Mouse (Mus musculus) thymus, adult 2 months (tissue): ENCODE results near the gene Exd2.

Source experiments
- CTCF ChIP-seq: fragments of 200-500 bp; IDR thresholded peaks from 2 replicates; pipeline ENCODE4 v1.5.1; 2012; ENCODE audit warnings: mild to moderate bottlenecking, control low read depth, low read length, moderate library complexity, borderline replicate concordance; ENCODE audit not compliant: control insufficient read depth, poor library complexity, insufficient read depth; ENCODE audit errors: extremely low read depth
- POLR2A ChIP-seq: fragments of 200-500 bp; IDR thresholded peaks from 2 replicates; pipeline ENCODE4 v1.6.1; 2012; ENCODE audit warnings: mild to moderate bottlenecking, low read length, control low read depth, moderate library complexity; ENCODE audit not compliant: control insufficient read depth, poor library complexity, insufficient read depth; ENCODE audit errors: extremely low read depth

DNA sequence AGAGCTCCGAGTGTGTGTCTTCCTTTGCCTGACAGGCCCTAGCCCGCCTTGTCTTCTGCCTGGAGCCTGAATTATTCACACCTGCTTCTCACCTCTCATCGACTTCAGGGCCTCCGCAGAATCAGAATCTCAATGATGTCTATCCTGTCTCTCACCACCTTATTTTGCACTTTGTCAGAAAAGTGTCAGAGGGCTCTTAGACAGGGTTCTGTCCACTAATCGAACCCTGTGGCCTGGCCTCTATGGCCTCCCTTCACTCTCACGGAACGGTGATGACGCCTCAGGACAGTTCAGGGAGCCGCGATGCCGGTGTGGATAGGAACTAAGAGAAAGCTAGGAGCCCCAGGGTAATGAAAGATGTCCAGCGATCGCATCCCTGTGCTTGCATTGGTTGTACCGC is 55.1 kb downstream of the Exd2 start, which contains the start of gene Galnt16:
- TF ChIP-seq POLR2A (no peak), CTCF (no peak)
